Mouse (Mus musculus): Measurements from ENCODE around the gene Ccdc122.

- no peak for TF ChIP-seq EP300 (IDR thresholded peaks at IDR 0.05; ENCODE audit: insufficient read depth, low read depth, low read length)
- TF ChIP-seq POLR2A (IDR thresholded peaks at IDR 0.05; ENCODE audit: insufficient read depth, low read length): no peak
Observed at GRCm38 (mm10) chr14:77033391-77033790, 3.2 kb upstream of the Ccdc122 start.

All from ES-Bruce4 (cell line).